Mouse (Mus musculus) fat pad, adult 2 months (tissue): ENCODE data around the gene Gjc2.

Experiments used
- DNase-seq: peaks from one replicate; pipeline ENCODE4 v3.0.0-alpha.2; 2011; ENCODE audit warnings: low read depth, low spot score; ENCODE audit errors: extremely low read depth

Gene Gjc2

GRCm38 (mm10) chr11:59209003-59209441 lies 26.0 kb upstream of the Gjc2 start:
- no peak for DNase-seq

- no peak for DNase-seq
Observed at GRCm38 (mm10) chr11:59208153-59208831, 25.3 kb upstream of the Gjc2 start, which contains the start of gene 2310033P09Rik. Gene 2310033P09Rik (plus strand): TSS chr11:59208321.

- no peak for DNase-seq
Observed at GRCm38 (mm10) chr11:59202081-59202995, 19.3 kb upstream of the Gjc2 start, which contains the start of gene Mrpl55. Gene Mrpl55 (plus strand): TSS chr11:59202486.

- no peak for DNase-seq
Observed at GRCm38 (mm10) chr11:59201216-59202002, 18.4 kb upstream of the Gjc2 start.

GRCm38 (mm10) chr11:59196230-59196629 lies 13.2 kb upstream of the Gjc2 start:
- no peak for DNase-seq

GRCm38 (mm10) chr11:59192059-59192386 lies 9.0 kb upstream of the Gjc2 start, which contains the start of gene Guk1:
Gene Guk1 (minus strand): TSS chr11:59192212.
- DNase-seq, result no peak

- no peak for DNase-seq
Observed at GRCm38 (mm10) chr11:59191231-59192058, 8.4 kb upstream of the Gjc2 start.

GRCm38 (mm10) chr11:59187706-59188105 lies 4.7 kb upstream of the Gjc2 start:
- DNase-seq, result no peak

- DNase-seq, result no peak
Observed at GRCm38 (mm10) chr11:59185490-59185889, 2.5 kb upstream of the Gjc2 start.

GRCm38 (mm10) chr11:59183821-59184220 lies 808 bp upstream of the Gjc2 start:
- DNase-seq, result no peak

- DNase-seq, result no peak
Observed at GRCm38 (mm10) chr11:59176921-59177320, 6.1 kb downstream of the Gjc2 start.

- no peak for DNase-seq
Observed at GRCm38 (mm10) chr11:59176475-59176874, 6.5 kb downstream of the Gjc2 start.

GRCm38 (mm10) chr11:59174189-59174838 lies 8.7 kb downstream of the Gjc2 start:
- DNase-seq, result no peak

GRCm38 (mm10) chr11:59170549-59170948 lies 12.5 kb downstream of the Gjc2 start:
- no peak for DNase-seq

- DNase-seq, result no peak
Observed at GRCm38 (mm10) chr11:59169807-59170206, 13.2 kb downstream of the Gjc2 start.

GRCm38 (mm10) chr11:59165616-59166241 lies 17.3 kb downstream of the Gjc2 start:
- DNase-seq, result no peak

GRCm38 (mm10) chr11:59164384-59164783 lies 18.6 kb downstream of the Gjc2 start:
- DNase-seq, result no peak

- no peak for DNase-seq
Observed at GRCm38 (mm10) chr11:59163255-59164236, 19.5 kb downstream of the Gjc2 start, which contains the start of gene Iba57. Gene Iba57 (minus strand): TSS chr11:59163739.
